Mouse (Mus musculus) cerebellum, adult 2 months (tissue): ENCODE results near the gene Osbpl10.

Source experiments
- CTCF ChIP-seq: fragments of 200-500 bp; IDR thresholded peaks from 2 replicates; pipeline ENCODE4 v1.5.1; 2011; ENCODE audit warnings: low read depth, mild to moderate bottlenecking, control low read depth, low read length, moderate library complexity, borderline replicate concordance; ENCODE audit not compliant: insufficient read depth
- POLR2A ChIP-seq: fragments of 200-500 bp; IDR thresholded peaks from 2 replicates; pipeline ENCODE4 v1.6.1; 2011; ENCODE audit warnings: low read length, control low read depth, borderline replicate concordance; ENCODE audit not compliant: insufficient read depth

DNA sequence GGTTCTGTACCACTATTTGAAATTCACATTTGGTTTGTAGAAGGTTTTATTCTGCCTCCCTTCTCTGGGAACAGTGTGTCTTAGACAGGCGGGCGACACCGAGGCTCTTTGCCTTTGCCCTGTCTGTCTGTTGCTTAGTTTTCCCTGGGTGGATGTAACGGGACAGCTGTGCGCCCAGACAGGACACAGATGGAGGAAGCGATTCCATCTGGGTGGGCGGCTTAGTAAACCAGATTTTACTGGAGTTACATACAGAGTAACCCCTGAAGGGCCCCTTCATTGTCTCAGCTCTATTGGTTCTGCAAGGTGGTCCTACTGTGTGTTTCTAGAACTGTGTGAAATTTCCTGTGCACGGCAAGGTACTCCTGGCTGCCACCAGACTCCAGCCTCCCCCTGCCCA is 201.6 kb downstream of the Osbpl10 start:
- TF ChIP-seq POLR2A (no peak), CTCF (no peak)
